Mouse (Mus musculus): ENCODE results near the gene Gm45808. TPM values are rescaled to one million over a fixed set of nuclear protein-coding genes. Genes with fewer than 3 reads are reported as not detected.

Gene Gm45808
- total RNA-seq, 4 experiments from 2014 or later = 2.0 TPM; not detected in 3

Small RNA genes lying within 50 kb of the gene (microRNA-seq; reads per million reads assigned to microRNA genes)
- gene Gm22133 = 0 reads per million in 2 experiments

Other genes starting within 250 kb of the Gm45808 start
- gene Cd37, start 247.7 kb downstream of the Gm45808 start, total RNA-seq (2022) = 10 to 100 TPM in 2 of 4 experiments, 1 to 10 TPM in 2; 6.3 to 34.1 (median 18.1) TPM
- 1 to 10 TPM; 1.9 to 3.4 (median 2.6) TPM for gene Slc6a16, start 245.7 kb downstream of the Gm45808 start, total RNA-seq (2022)
- not detected for gene Slc6a21, start 209.3 kb downstream of the Gm45808 start, total RNA-seq (2022)
- gene Trpm4, start 153.0 kb downstream of the Gm45808 start, total RNA-seq (2022) = 10 to 100 TPM; 16.0 to 25.6 (median 19.4) TPM
- gene Hrc, start 151.5 kb downstream of the Gm45808 start, total RNA-seq (2022) = under 1 TPM in 2 of 4 experiments, not detected in 2; 0.21 to 0.39 TPM
- 100 to 1,000 TPM; 123 to 143 (median 133) TPM for gene Ppfia3, start 119.8 kb downstream of the Gm45808 start, total RNA-seq (2022)
- gene Lin7b, start 116.2 kb downstream of the Gm45808 start, total RNA-seq (2022) = 100 to 1,000 TPM; 131 to 156 (median 140) TPM
- gene Snrnp70, start 91.1 kb downstream of the Gm45808 start, total RNA-seq (2022) = 100 to 1,000 TPM; 387 to 503 (median 439) TPM
- gene Kcna7, start 81.2 kb downstream of the Gm45808 start, total RNA-seq (2022) = under 1 TPM in 1 of 4 experiments, not detected in 3; 0.14 TPM
- gene Ntf5, start 73.1 kb downstream of the Gm45808 start, total RNA-seq (2022) = under 1 TPM in 3 of 4 experiments, not detected in 1; 0.31 to 0.39 (median 0.31) TPM
- under 1 TPM in 1 of 4 experiments, not detected in 3; 0.52 TPM for gene Lhb, start 66.0 kb downstream of the Gm45808 start, total RNA-seq (2022)
- 10 to 100 TPM; 16.0 to 23.3 (median 20.2) TPM for gene Gys1, start 52.0 kb downstream of the Gm45808 start, total RNA-seq (2022)
- 10 to 100 TPM; 31.7 to 38.7 (median 35.4) TPM for gene Ruvbl2, start 48.7 kb downstream of the Gm45808 start, total RNA-seq (2022)
- gene Ftl1, start 26.9 kb downstream of the Gm45808 start, total RNA-seq (2022) = 100 to 1,000 TPM; 176 to 331 (median 227) TPM
- gene Bax, start 19.9 kb downstream of the Gm45808 start, total RNA-seq (2022) = 10 to 100 TPM; 70.0 to 78.6 (median 73.2) TPM
- gene Tulp2, start 4.9 kb downstream of the Gm45808 start, total RNA-seq (2022) = not detected
- gene Dhdh, start 2.0 kb upstream of the Gm45808 start, total RNA-seq (2022) = 1 to 10 TPM; 5.6 to 6.3 (median 6.2) TPM
- gene Nucb1, start 23.6 kb upstream of the Gm45808 start, total RNA-seq (2022) = 100 to 1,000 TPM; 101 to 135 (median 117) TPM
- 10 to 100 TPM; 15.2 to 24.6 (median 19.0) TPM for gene Ppp1r15a, start 39.5 kb upstream of the Gm45808 start, total RNA-seq (2022)
- 1 to 10 TPM in 3 of 4 experiments, under 1 TPM in 1; 0.80 to 1.9 (median 1.5) TPM for gene Plekha4, start 39.5 kb upstream of the Gm45808 start, total RNA-seq (2022)
- gene Hsd17b14, start 68.1 kb upstream of the Gm45808 start, total RNA-seq (2022) = not detected
- gene Bcat2, start 83.3 kb upstream of the Gm45808 start, total RNA-seq (2022) = 10 to 100 TPM; 23.2 to 33.0 (median 29.9) TPM
- not detected for gene Fgf21, start 128.7 kb upstream of the Gm45808 start, total RNA-seq (2022)
- gene Fut1, start 130.5 kb upstream of the Gm45808 start, total RNA-seq (2022) = under 1 TPM in 3 of 4 experiments, not detected in 1; 0.20 to 0.28 (median 0.21) TPM
- gene Izumo1, start 135.0 kb upstream of the Gm45808 start, total RNA-seq (2022) = under 1 TPM in 3 of 4 experiments, not detected in 1; 0.14 to 0.27 (median 0.22) TPM
- gene Rasip1, start 140.7 kb upstream of the Gm45808 start, total RNA-seq (2022) = 1 to 10 TPM; 5.8 to 7.5 (median 6.6) TPM
- gene Mamstr, start 153.2 kb upstream of the Gm45808 start, total RNA-seq (2022) = 1 to 10 TPM; 1.5 to 4.4 (median 2.4) TPM
- gene Fut2, start 179.6 kb upstream of the Gm45808 start, total RNA-seq (2022) = under 1 TPM in 3 of 4 experiments, not detected in 1; 0.20 to 0.27 (median 0.23) TPM
- gene Ntn5, start 197.2 kb upstream of the Gm45808 start, total RNA-seq (2022) = 10 to 100 TPM in 3 of 4 experiments, 1 to 10 TPM in 1; 9.1 to 13.5 (median 11.6) TPM
- gene Sec1, start 207.6 kb upstream of the Gm45808 start, total RNA-seq (2022) = 1 to 10 TPM; 1.6 to 4.6 (median 3.3) TPM
- 100 to 1,000 TPM; 158 to 230 (median 187) TPM for gene Car11, start 213.0 kb upstream of the Gm45808 start, total RNA-seq (2022)
- 100 to 1,000 TPM in 2 of 4 experiments, 10 to 100 TPM in 2; 76.7 to 136 (median 109) TPM for gene Dbp, start 218.3 kb upstream of the Gm45808 start, total RNA-seq (2022)
- 100 to 1,000 TPM; 385 to 434 (median 409) TPM for gene Rpl18, start 228.6 kb upstream of the Gm45808 start, total RNA-seq (2022)
- 10 to 100 TPM; 28.1 to 36.7 (median 32.7) TPM for gene Sphk2, start 231.2 kb upstream of the Gm45808 start, total RNA-seq (2022)
- under 1 TPM in 3 of 4 experiments, not detected in 1; 0.18 to 0.41 (median 0.19) TPM for gene Fam83e, start 234.4 kb upstream of the Gm45808 start, total RNA-seq (2022)
- not detected for gene Spaca4, start 239.0 kb upstream of the Gm45808 start, total RNA-seq (2022)